Mouse (Mus musculus): Measurements from ENCODE around the gene Plod3. TPM values are rescaled to one million over a fixed set of nuclear protein-coding genes. Genes with fewer than 3 reads are reported as not detected.

Gene Plod3
- total and polyA plus RNA-seq, 2 experiments from 2014 or later = 21.7 to 37.1 TPM

GRCm38 (mm10) chr5:136984828-136985227 lies 2.0 kb upstream of the Plod3 start:
- no peak overlapping the region for H3K4me3 ChIP-seq (ENCODE audit: low read depth, low read length)
- H3K27me3 ChIP-seq (ENCODE audit: control insufficient read depth, insufficient read depth, low read length) = no peaks in the 10 kb centered on the region
- no peak overlapping the region for H3K9ac ChIP-seq (replicated peaks; ENCODE audit: low read depth, low read length)
- peaks cover 28% of the 10 kb centered on the region for H3K36me3 ChIP-seq (replicated peaks; ENCODE audit: control insufficient read depth, insufficient read depth, low read length)
- H3K4me2 ChIP-seq (ENCODE audit: low read depth, low read length) = no peak overlapping the region
- H3K27ac ChIP-seq (ENCODE audit: low read depth) = no peak overlapping the region
- no peaks in the 10 kb centered on the region for H3K9me3 ChIP-seq (replicated peaks; ENCODE audit: control insufficient read depth, low read length)
- no peak for ATAC-seq (ENCODE audit: insufficient read depth, low read depth)
- no peak for DNase-seq (ENCODE audit: low spot score)
- TF ChIP-seq CTCF (IDR thresholded peaks at IDR 0.05; ENCODE audit: low read depth) (no peak), EP300 (IDR thresholded peaks at IDR 0.05; ENCODE audit: low read depth) (no peak)
- WGBS = 46% methylated on average over 14 of the region's 14 CpGs
- H3K4me1 ChIP-seq (ENCODE audit: control insufficient read depth, insufficient read depth) = peaks cover 10% of the 10 kb centered on the region; the same call in 1 of the 2 replicates

- H3K4me1 ChIP-seq (ENCODE audit: control insufficient read depth, insufficient read depth) = peaks cover 10% of the 10 kb centered on the region; the same call in 1 of the 2 replicates
- ATAC-seq (ENCODE audit: insufficient read depth, low read depth) = peak; percentile 66
- peak overlapping the region; percentile 86 for H3K9ac ChIP-seq (replicated peaks; ENCODE audit: low read depth, low read length)
- under 1% methylated on average over 66 of the region's 67 CpGs for WGBS
- peaks cover 36% of the 10 kb centered on the region for H3K36me3 ChIP-seq (replicated peaks; ENCODE audit: control insufficient read depth, insufficient read depth, low read length)
- peak; percentile 61 for DNase-seq (ENCODE audit: low spot score)
- peak overlapping the region; percentile 87 for H3K27ac ChIP-seq (ENCODE audit: low read depth)
- H3K4me2 ChIP-seq (ENCODE audit: low read depth, low read length) = peak overlapping the region; percentile 94
- H3K4me3 ChIP-seq (ENCODE audit: low read depth, low read length) = peak overlapping the region; percentile 89
- no peaks in the 10 kb centered on the region for H3K9me3 ChIP-seq (replicated peaks; ENCODE audit: control insufficient read depth, low read length)
- TF ChIP-seq CTCF (IDR thresholded peaks at IDR 0.05; ENCODE audit: low read depth) (no peak), EP300 (IDR thresholded peaks at IDR 0.05; ENCODE audit: low read depth) (peak; percentile 70)
- H3K27me3 ChIP-seq (ENCODE audit: control insufficient read depth, insufficient read depth, low read length) = no peaks in the 10 kb centered on the region
These were observed 517 bp downstream of the Plod3 start for GRCm38 (mm10) chr5:136987138-136987933.

GRCm38 (mm10) chr5:136987934-136988271 lies 1.1 kb downstream of the Plod3 start, which contains the start of gene Znhit1:
Znhit1 (minus strand) TSS chr5:136988021.
- Histone ChIP-seq H3K4me1 (ENCODE audit: control insufficient read depth, insufficient read depth) (peaks cover 10% of the 10 kb centered on the region; the same call in 1 of the 2 replicates), H3K36me3 (replicated peaks; ENCODE audit: control insufficient read depth, insufficient read depth, low read length) (peaks cover 42% of the 10 kb centered on the region), H3K4me3 (ENCODE audit: low read depth, low read length) (peak within 1 kb of the TSS; percentile 89), H3K9ac (replicated peaks; ENCODE audit: low read depth, low read length) (peak within 1 kb of the TSS; percentile 86), H3K27ac (ENCODE audit: low read depth) (peak within 1 kb of the TSS; percentile 87), H3K27me3 (ENCODE audit: control insufficient read depth, insufficient read depth, low read length) (no peaks in the 10 kb centered on the region), H3K4me2 (ENCODE audit: low read depth, low read length) (peak within 1 kb of the TSS; percentile 94), H3K9me3 (replicated peaks; ENCODE audit: control insufficient read depth, low read length) (no peaks in the 10 kb centered on the region)
- TF ChIP-seq CTCF (IDR thresholded peaks at IDR 0.05; ENCODE audit: low read depth) (no peak), EP300 (IDR thresholded peaks at IDR 0.05; ENCODE audit: low read depth) (no peak)
- no peak for DNase-seq (ENCODE audit: low spot score)
- 6% methylated on average over 12 of the region's 12 CpGs for WGBS
- ATAC-seq (ENCODE audit: insufficient read depth, low read depth) = no peak

GRCm38 (mm10) chr5:136988420-136988819 lies 1.6 kb downstream of the Plod3 start:
- Histone ChIP-seq H3K27ac (ENCODE audit: low read depth) (no peak overlapping the region), H3K27me3 (ENCODE audit: control insufficient read depth, insufficient read depth, low read length) (no peaks in the 10 kb centered on the region), H3K9ac (replicated peaks; ENCODE audit: low read depth, low read length) (no peak overlapping the region), H3K4me3 (ENCODE audit: low read depth, low read length) (peak overlapping the region; percentile 89), H3K4me2 (ENCODE audit: low read depth, low read length) (peak overlapping the region; percentile 94), H3K4me1 (ENCODE audit: control insufficient read depth, insufficient read depth) (peaks cover 10% of the 10 kb centered on the region; the same call in 1 of the 2 replicates), H3K36me3 (replicated peaks; ENCODE audit: control insufficient read depth, insufficient read depth, low read length) (peaks cover 47% of the 10 kb centered on the region), H3K9me3 (replicated peaks; ENCODE audit: control insufficient read depth, low read length) (no peaks in the 10 kb centered on the region)
- no peak for TF ChIP-seq CTCF (IDR thresholded peaks at IDR 0.05; ENCODE audit: low read depth)
- TF ChIP-seq EP300 (IDR thresholded peaks at IDR 0.05; ENCODE audit: low read depth) = no peak
- ATAC-seq (ENCODE audit: insufficient read depth, low read depth) (no peak), DNase-seq (ENCODE audit: low spot score) (no peak)
- WGBS = 57% methylated on average over 6 of the region's 7 CpGs

- WGBS = 89% methylated on average over 6 of the region's 6 CpGs
- no peak for TF ChIP-seq CTCF (IDR thresholded peaks at IDR 0.05; ENCODE audit: low read depth)
- TF ChIP-seq EP300 (IDR thresholded peaks at IDR 0.05; ENCODE audit: low read depth) = no peak
- ATAC-seq (ENCODE audit: insufficient read depth, low read depth) (no peak), DNase-seq (ENCODE audit: low spot score) (no peak)
- Histone ChIP-seq H3K9me3 (replicated peaks; ENCODE audit: control insufficient read depth, low read length) (no peaks in the 10 kb centered on the region), H3K36me3 (replicated peaks; ENCODE audit: control insufficient read depth, insufficient read depth, low read length) (peaks cover 50% of the 10 kb centered on the region), H3K4me3 (ENCODE audit: low read depth, low read length) (no peak overlapping the region), H3K4me2 (ENCODE audit: low read depth, low read length) (no peak overlapping the region), H3K27ac (ENCODE audit: low read depth) (no peak overlapping the region), H3K27me3 (ENCODE audit: control insufficient read depth, insufficient read depth, low read length) (no peaks in the 10 kb centered on the region), H3K9ac (replicated peaks; ENCODE audit: low read depth, low read length) (no peak overlapping the region), H3K4me1 (ENCODE audit: control insufficient read depth, insufficient read depth) (peaks cover 10% of the 10 kb centered on the region; the same call in 1 of the 2 replicates)
These were observed 3.0 kb downstream of the Plod3 start for GRCm38 (mm10) chr5:136989801-136990200.

Data from heart, postnatal 0 days (tissue).